Mouse (Mus musculus): ENCODE data around the gene Six6.

Gene Six6

GRCm38 (mm10) chr12:72958446-72958845 lies 18.8 kb downstream of the Six6 start:
- DNase-seq: no peak

GRCm38 (mm10) chr12:72962761-72963160 lies 23.1 kb downstream of the Six6 start:
- DNase-seq: no peak

GRCm38 (mm10) chr12:72967541-72967940 lies 27.8 kb downstream of the Six6 start:
- no peak for DNase-seq

GRCm38 (mm10) chr12:72970620-72971019 lies 30.9 kb downstream of the Six6 start:
- no peak for DNase-seq

- peak; percentile 27 to 65 for DNase-seq
Observed at GRCm38 (mm10) chr12:72973161-72973560, 33.5 kb downstream of the Six6 start.

- DNase-seq: no peak
Observed at GRCm38 (mm10) chr12:72976172-72976571, 36.5 kb downstream of the Six6 start.

GRCm38 (mm10) chr12:72976718-72977117 lies 37.0 kb downstream of the Six6 start:
- DNase-seq: peak; percentile 66 to 79

GRCm38 (mm10) chr12:72977851-72978250 lies 38.2 kb downstream of the Six6 start:
- no peak for DNase-seq

- no peak for DNase-seq
Observed at GRCm38 (mm10) chr12:72979236-72979635, 39.5 kb downstream of the Six6 start.

- DNase-seq: no peak
Observed at GRCm38 (mm10) chr12:72982616-72983015, 42.9 kb downstream of the Six6 start.

GRCm38 (mm10) chr12:72983071-72983857 lies 43.6 kb downstream of the Six6 start:
- no peak for DNase-seq
